Mouse (Mus musculus): ENCODE measurements around the gene Sesn3.

DNA sequence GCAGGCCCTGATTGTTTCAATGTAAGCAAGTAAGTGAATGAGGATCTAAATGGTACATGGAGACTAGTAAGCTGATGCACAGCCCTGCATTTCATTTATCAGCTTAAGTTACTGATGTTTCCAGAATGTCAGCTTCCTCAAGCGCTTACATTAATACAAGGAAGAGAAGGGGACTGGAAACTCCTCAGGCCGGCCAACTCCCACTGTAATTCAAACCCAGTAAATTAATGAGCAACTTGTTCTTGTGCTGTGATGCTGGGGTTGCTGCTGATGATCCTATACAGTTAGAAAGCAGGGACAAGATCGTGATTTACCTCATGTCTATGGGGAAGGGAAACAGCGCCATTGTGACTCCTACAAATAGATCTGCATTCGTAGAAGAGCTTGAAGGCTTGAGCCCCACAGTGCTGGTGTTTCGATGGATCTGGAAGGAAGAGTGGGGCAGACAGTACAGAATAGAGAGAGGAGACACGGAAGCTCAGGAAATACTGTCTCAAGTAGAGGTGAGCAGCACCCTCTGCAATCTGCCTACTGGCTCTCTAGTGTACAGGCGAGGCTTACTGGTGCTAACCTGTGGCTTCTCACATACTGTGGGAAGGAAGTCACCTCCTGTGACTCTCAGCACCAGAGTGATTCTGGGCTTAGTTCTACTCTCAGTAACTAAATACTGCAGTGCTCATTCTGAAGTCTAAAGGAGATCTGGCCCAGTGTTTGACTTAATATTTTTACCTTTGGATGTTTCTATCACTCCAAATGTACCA lies 21.0 kb downstream of the Sesn3 start:
- TF ChIP-seq CTCF (IDR thresholded peaks at IDR 0.05; ENCODE audit: low read depth, low read length) (no peak), POLR2A (IDR thresholded peaks at IDR 0.05; ENCODE audit: extremely low read depth, insufficient read depth, low read length) (no peak)

Data from liver, adult 2 months (tissue).